Mouse (Mus musculus): ENCODE results near the gene U2af1.
"Not testable (repeated sequence)": the region's sequence is repeated elsewhere in the genome, so short reads cannot be mapped to it uniquely, and the experiment has no call there.

Gene U2af1

DNA sequence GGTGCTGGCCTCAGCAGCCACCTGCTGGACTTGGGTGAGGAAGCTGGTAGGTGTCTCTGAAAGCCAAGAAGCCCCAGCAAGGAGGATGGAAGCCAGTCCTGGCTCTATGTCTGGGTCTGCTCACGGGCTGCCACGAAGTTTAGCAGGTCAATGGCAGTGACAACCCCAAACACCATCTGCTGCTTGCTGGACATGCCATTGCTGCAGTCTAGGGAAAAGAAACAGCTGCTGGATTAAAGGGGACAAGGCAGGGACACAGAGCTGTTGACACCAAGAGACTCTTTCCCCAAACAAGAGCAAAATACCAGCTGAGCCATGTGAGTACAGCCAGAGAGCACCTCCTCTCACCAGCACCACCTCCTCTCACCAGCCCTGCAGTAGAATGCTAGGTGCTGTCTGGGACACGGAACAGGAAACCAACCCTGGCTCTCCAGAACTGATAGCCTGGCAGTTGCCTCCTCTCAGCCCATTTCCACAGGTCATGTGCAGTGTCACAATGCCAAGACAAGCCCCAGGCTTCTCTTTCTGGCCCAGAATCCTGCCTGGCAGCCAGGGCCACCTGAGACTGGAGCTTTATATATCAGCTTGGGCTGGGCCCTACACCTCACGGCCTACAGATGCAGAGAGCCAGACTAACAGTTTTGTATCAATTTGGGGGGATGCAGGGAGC, 45.5 kb downstream of the U2af1 start:
- no peak for DNase-seq (ENCODE audit: low spot score)

DNA sequence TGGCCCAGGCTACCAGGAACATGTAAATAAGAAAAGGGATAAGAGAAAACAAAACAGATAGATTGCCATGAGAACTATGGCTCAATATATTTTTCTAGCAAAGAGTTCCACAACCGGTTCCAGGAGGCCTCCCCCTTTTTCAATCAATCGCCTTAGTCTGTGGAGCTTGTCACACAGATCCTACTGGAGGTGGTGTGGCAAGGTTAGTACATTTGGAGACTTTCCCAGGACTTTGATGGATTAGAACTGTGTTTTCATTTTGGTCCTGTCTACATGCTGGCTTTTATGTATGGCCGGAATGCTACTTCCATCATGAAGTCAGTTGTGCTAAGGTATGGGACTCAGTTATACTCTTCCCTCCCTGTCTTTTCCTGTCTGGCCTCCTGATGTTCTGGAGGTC, 48.8 kb downstream of the U2af1 start:
- DNase-seq (ENCODE audit: low spot score): no peak

DNA sequence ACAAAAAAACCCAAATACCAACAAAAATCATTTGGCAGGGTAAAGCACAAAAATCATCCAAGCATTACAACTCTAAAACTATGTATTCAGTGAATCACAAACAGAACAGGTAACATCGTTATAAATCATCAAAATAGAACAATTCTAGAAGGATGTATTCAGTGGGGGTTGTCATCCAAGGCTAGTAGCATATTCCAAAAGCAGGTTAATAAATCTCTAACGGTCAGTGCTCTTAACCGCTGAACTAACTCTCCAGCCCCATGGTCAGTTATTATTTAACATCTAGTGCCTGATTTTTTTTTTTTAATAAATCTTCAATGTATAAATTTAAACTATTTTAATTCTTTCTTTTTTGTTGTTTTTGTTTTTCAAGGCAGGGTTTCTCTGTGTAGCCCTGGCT, 49.5 kb downstream of the U2af1 start:
- DNase-seq (ENCODE audit: low spot score): not testable (repeated sequence)

DNA sequence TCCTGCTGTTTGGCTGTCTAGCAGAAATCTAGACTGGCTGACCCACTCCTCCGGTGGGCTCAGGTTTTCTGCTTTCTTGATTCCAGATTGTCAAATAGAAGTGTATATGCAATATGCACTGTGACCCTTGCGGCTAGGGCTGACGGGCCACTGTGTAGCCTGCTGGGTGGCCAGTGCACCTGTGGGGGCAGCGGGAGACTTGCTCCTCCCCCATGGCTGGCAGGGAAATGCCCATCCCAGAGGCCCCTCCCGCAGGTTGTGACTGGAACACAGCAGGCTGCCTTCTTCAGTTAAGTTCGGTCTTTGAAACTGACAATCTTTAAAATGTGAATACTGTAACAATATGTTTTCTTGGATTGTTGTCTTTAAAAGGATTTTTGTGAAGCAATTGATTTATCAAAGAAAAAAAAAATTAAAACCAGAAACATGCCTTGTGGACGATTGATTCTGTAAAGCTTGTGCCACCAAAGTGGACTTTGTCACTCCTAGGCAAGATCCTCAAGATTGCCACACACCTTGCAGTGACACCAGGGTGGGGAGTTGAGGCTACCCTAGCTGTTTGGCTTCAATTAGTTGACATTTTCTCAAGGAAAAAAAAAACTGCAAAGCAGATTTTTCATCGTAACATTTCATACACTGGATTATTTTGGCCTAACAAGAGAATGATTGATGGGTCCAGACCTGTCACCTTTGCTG, 51.3 kb downstream of the U2af1 start:
- DNase-seq (ENCODE audit: low spot score): no peak

DNA sequence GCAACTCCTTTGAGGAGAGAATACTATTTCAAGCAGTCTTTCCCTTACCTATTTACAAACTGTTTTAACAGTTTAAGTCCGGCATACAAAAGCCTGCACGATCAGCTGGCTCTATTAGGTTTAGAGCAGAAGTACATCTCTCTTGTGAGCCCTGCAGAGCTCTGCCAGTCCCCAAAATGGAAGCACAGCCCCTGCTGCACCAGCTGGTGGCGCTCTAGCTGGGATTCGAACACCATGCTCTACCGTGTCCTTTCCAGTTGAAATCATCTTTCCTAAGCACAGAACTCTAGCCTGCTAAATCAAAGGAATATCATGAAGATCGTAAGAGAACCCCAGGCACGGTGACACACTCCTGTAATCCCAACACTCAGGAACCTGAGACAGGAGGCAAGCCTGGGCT, 52.3 kb downstream of the U2af1 start:
- no peak for DNase-seq (ENCODE audit: low spot score)

- no peak for DNase-seq (ENCODE audit: low spot score)
Measured at GRCm38 (mm10) chr17:31598593-31598992, 60.1 kb downstream of the U2af1 start.

- no peak for DNase-seq (ENCODE audit: low spot score)
Measured at GRCm38 (mm10) chr17:31597957-31598356, 60.7 kb downstream of the U2af1 start.
